Mouse (Mus musculus): Measurements from ENCODE around the gene Mfap4.

Gene Mfap4

GRCm38 (mm10) chr11:61484613-61485540 is at the start of gene Mfap4:
TSS of gene Mfap4 (plus strand) at chr11:61485431.
- no peak for DNase-seq (ENCODE audit: low spot score)

DNA sequence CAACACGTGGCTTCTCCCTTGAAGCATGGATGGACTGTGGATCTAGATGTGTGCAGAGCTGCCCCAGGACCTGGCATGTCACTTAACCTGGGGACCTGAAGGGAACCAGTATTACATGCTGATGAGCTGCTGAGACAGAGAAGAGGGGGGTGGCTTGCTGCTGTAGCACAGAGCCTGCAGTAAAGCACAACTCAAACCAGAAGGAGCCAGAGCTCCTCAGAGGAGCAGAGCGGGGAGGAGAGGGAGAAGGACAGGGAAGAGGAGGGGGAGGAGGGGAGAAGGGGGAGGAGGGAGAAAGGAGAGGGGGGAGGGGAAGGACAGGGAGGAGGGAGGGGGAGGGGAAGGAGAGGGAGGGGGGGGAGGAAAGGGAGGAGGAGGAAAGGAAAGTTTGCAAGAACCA is 48.9 kb upstream of the Mfap4 start:
- DNase-seq (ENCODE audit: low spot score) = no peak

- no peak for DNase-seq (ENCODE audit: low spot score)
Measured at GRCm38 (mm10) chr11:61439170-61439569, 46.1 kb upstream of the Mfap4 start.

DNA sequence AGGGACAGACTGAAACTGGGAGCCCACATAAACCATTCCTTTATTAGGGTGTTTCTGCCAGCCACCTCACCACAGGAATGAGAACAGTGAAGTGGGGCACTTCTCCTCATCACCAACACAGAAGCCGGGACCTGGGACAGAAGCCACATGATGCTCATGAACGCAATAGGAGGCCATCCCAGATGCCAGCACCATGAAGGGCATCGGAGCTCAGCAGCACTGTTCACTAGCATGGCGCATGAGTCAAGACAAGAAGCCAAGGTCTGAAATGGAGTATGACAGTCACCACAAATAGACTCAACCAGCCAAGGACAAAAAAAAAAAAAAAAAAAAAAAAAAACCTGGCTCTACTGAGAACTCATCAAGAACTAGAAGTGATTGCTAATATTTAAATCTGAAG is 44.8 kb upstream of the Mfap4 start:
- no peak for DNase-seq (ENCODE audit: low spot score)

GRCm38 (mm10) chr11:61441670-61442069 is 43.6 kb upstream of the Mfap4 start:
- DNase-seq (ENCODE audit: low spot score) = no peak

- DNase-seq (ENCODE audit: low spot score) = no peak
Measured at GRCm38 (mm10) chr11:61443807-61444206, 41.4 kb upstream of the Mfap4 start.

- no peak for DNase-seq (ENCODE audit: low spot score)
Measured at GRCm38 (mm10) chr11:61447296-61447695, 37.9 kb upstream of the Mfap4 start.

DNA sequence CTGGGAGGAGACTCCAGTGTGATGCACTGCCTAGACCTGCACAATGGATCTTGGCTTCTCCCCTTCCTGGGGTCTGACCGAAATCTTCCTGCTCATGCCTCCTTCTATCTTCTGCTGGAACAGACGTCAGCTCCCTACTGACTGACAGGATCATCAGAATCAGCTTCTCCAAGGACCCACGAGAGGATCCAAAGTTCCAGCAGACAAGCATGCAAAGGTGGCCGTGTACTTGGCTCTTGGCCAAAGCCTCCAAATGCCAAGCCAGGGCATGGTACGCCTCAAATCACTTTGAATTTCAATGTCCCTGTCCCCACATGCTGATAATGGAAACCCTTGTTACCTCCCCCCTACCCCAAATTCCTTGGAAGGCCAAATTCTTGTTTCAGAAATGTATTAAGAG is 37.2 kb upstream of the Mfap4 start:
- no peak for DNase-seq (ENCODE audit: low spot score)

DNA sequence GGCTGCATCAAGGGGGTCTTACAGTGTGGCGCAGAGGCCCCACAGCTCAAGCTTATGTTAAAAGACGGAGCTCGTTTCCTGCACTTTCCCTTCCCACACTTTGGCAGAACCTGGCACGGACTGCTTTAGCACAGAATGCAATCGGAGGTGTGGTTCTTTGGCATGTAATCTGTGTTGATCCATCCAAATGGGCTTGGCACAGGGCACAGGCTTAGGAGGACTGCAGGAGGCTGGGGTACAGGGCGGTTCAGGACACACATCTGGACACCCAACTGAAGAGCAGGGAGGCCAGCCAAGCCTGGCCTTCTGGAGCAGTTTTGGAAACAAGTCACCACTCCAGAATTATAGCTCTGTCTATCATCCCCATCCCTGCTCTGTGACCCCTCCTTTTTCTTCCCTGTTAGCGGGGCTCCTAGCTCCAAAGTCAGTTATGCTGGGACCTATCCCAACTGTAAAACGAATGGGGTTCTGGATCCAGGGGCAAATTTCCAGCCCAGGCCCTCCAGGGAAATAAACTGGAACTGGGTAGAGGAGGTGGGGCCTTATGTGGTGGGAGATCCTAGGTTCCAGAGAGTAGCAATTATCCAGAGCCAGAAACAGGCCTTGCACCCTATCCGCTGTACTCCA is 36.5 kb upstream of the Mfap4 start:
- DNase-seq (ENCODE audit: low spot score) = no peak

- DNase-seq (ENCODE audit: low spot score) = no peak
Measured at GRCm38 (mm10) chr11:61449499-61450292, 35.5 kb upstream of the Mfap4 start.

GRCm38 (mm10) chr11:61464071-61464470 is 21.2 kb upstream of the Mfap4 start:
- no peak for DNase-seq (ENCODE audit: low spot score)

DNA sequence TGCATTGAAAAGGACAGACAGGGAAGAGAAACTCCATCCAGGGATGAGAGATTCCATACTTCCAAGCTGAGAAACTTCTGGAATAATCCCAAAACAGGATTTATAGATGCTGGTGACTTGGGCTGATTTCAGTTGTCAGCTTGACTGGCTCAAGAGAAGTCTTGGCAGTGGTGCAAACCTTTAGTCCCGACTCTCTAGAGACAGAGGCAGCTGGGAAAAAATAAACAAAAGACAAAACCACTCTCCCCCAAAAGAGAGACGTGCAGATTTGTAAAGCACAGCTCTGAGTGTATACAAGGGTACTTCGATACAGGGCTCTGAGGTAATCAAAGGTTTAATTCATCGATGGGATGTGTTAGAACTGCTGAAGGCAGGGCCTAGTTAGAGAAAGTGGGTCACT is 19.8 kb upstream of the Mfap4 start:
- DNase-seq (ENCODE audit: low spot score) = no peak

DNA sequence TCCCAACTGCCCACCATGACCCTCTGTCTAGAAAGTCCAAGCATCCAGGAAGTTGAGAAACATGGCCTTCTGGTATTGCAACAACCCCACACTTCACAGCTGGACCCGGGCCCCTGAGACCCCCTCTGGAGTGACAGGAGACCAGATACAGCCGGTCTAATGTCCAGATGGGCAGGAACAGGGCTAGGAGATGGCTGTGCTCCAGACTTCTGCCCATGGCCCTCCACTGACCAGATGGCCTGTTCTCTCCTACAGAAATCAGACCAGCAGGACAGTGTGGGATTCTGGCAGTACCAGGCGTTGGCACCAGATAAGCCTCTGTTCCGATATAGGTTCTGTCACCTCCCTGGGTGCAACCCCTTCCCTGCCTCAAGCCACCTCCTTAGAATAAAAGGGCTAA is 16.7 kb upstream of the Mfap4 start:
- DNase-seq (ENCODE audit: low spot score) = no peak

GRCm38 (mm10) chr11:61469317-61469917 is 15.8 kb upstream of the Mfap4 start:
- no peak for DNase-seq (ENCODE audit: low spot score)

DNA sequence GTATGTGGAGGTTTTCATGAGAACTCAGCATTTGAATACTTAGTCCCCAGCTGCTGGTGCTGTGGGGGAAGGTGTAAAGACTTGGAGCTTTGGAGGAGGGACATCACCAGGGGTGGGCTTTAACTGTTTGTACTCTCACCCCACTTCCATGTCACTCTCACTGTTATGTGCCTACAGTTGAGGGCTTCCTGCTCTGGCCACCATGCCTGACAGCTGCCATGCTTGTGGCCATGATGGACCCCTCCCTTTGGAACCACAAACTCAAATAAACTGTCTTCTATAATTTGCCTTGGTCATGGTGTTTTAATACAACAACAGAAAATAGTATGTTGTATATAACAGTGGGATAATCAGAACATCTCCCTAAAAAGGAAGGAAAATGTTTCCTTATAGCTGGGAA is 14.4 kb upstream of the Mfap4 start:
- no peak for DNase-seq (ENCODE audit: low spot score)

GRCm38 (mm10) chr11:61473630-61474029 is 11.6 kb upstream of the Mfap4 start:
- no peak for DNase-seq (ENCODE audit: low spot score)

DNA sequence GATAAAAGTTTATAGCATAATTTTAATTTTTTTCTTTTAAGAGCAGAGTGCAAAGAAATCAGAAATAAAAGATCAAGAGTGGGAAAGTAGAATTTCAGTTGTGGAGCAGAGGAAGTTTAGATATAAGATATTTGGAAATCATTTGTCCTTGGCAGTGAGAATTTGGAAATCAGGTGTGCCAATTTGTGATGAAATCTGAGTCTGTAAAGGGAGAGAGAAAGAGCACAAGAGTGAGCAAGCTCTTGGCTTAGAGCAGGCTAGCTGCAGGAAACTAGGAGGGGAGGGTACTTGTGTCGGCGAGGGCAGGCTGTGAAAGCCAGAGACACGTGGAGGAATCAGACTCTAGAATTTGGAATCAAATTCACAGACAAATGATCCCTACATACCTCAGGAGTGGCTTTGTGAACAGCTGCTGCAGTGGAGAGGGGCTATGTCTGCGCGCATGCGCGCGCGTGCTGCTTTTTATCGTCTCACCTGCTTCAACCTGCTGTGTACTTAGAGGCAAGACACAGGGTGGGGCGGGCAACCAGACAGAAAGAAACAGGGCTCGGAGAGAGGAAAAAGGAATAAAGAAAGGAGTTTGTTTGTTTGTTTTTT is 8.3 kb upstream of the Mfap4 start:
- no peak for DNase-seq (ENCODE audit: low spot score)

DNA sequence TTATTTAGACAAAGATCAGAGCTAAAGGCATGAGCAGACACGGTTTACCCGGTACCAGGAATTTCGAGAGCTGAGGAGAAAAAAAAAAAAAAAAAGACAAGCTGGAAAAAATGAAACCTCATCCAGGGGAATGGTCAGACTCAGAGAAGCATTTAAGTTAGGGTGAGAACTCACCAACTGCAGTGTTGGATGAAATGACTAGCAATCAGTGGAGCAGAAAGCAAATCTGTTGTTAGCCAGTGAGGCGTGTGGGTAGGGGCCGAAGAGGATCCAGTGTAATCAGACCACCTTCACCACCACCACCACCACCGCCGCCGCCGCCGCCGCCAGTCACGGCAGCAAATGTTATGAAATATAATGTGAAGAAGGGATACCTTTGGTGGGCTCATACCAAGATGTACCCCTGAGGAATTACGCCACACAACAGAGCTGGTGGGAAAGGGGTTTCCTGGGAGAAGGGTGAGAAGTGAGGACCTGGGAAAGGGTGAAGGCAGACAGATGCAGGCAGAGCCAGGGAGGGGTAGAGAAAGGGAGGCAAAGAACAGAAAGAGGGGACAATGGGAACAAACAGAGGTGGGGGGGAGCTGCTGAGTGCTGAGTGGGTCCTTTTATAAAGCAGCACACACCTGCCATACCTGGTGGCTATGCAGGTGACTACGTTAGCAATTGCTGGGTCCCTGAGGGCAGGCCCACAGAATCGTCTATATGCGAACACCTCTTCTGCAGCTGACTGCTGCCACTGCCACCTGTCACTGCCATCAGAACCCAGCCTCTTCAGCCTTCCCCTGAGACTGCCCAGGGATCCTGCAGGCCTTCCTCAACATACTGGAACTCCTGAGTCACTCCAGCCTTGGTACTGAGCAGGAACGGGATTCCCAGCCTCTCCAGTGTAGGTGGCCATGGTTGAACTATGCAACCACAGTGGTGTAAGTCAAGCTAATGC is 7.4 kb upstream of the Mfap4 start:
- DNase-seq (ENCODE audit: low spot score) = no peak

DNA sequence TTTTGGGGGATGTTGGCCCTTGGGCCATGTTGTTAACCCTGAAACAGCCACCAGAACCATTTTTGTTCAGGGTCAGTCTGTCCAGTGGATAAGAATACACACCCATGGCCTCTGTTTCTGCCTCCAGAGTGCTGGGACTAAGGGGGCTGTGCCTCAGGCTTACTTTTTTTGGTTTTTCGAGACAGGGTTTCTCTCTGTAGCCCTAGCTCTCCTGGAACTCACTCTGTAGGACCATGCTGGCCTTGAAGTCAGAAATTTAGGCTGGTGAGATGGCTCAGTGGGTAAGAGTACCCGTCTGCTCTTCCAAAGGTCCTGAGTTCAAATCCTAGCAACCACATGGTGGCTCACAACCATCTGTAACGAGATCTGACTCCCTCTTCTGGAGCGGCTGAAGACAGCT is 6.4 kb upstream of the Mfap4 start:
- DNase-seq (ENCODE audit: low spot score) = no peak

DNA sequence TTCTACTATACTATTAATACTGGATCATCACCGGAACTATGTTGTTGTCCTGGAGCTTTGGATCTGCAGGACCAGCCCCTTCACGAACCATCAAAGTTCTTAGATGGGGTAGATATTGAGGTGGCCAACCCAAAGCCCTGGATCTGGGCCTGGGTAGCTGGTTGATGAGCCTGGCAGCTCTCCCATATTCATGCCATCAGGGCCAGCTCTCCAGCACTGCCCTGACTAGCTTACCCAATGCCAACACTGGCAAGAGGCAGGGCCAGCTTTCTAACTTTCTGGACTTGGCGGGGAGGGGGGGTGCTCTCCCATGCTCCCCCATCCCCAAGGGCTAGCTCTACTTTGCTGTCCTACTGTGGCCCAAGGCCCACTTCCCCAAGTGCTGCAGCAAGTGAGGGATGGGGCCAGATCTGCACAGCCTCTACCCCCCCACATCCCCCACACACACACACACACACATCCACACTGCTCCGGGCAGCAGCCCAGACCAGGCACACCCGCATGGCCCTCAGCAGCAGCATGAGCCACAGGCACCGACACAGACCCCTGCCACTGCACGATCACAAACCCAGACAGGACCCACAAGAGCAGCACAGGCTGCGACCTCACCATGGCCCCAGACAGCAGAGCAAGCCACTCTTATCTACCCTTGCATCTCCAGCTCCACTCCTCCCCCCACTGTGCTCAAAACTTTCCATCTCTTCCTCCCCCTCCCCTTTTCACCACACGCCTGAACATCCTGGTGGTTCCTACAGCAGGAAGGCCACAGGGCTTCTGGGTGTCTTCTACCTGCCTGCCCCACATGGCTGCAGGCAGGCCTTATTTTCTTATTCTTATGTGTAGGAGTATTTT is 3.8 kb upstream of the Mfap4 start:
- no peak for DNase-seq (ENCODE audit: low spot score)

All from c-Kit-positive CD71-positive TER-119-positive erythroid progenitor cells, embryonic 14.5 days (primary cell).